Mouse (Mus musculus) C2C12 (cell line): ENCODE results near the gene Ddx41.

Source experiments
- CTCF ChIP-seq: IDR thresholded peaks from one replicate; pipeline ENCODE4 v1.5.1; 2011; ENCODE audit not compliant: control insufficient read depth, insufficient read depth, insufficient read length
- FOSL1 ChIP-seq: IDR thresholded peaks from one replicate; pipeline ENCODE4 v1.8.0; 2011; ENCODE audit warnings: mild to moderate bottlenecking, low read length; ENCODE audit not compliant: poor library complexity, insufficient read depth, severe bottlenecking

- TF ChIP-seq CTCF (no peak), FOSL1 (no peak)
Measured at GRCm38 (mm10) chr13:55578086-55578485, 41.6 kb upstream of the Ddx41 start.
